In genomic region chr4:84876347-84876746, GRCm38 (mm10) we compare ENCODE assay signal across 10 mouse cellular contexts. TPM values are rescaled to one million over a fixed set of nuclear protein-coding genes. Genes with fewer than 3 reads are reported as not detected.
DNase-seq lines count a peak whose midpoint lies in the region; ATAC-seq and TF ChIP-seq lines count a peak whose summit lies in the region.
"Had no signal": no experiment of that assay in that cellular context is flagged by ENCODE, and none has a peak within 500 bp of the region (broad histone marks: within the 10 kb centered on the region; RNA-seq: fewer than 3 reads in every experiment).

No protein-coding gene starts in this region.

- peak; percentile 24 for DNase-seq in hindbrain, embryonic 11.5 days (ENCODE audit: low spot score)
- no peak for DNase-seq in hindbrain, embryonic 10.5 days (ENCODE audit: low spot score)
- DNase-seq in adrenal gland, postnatal 25 days: peak; percentile 23
- peak; percentile 33 for DNase-seq in forelimb bud, embryonic 11.5 days (ENCODE audit: low read depth, low spot score)
- peak; percentile 28 to 35 for DNase-seq in left cerebral cortex, adult 2 months (ENCODE audit: extremely low spot score in 1 of 2, low spot score in 2 of 2)
- DNase-seq in right cerebral cortex, postnatal 36 days (ENCODE audit: low spot score in 2 of 2): peak; percentile 30
- no peak for DNase-seq in midbrain, embryonic 10.5 days (ENCODE audit: low spot score)

- no peak overlapping the region for H3K4me2 ChIP-seq in hindbrain, embryonic 11.5 days (replicated peaks; ENCODE audit: low read depth, low read length)
- H3K4me2 ChIP-seq: heart, embryonic 13.5 days had no signal

- no peaks in the 10 kb centered on the region for H3K36me3 ChIP-seq in hindbrain, embryonic 11.5 days (ENCODE audit: control insufficient read depth, insufficient read depth, low read length)
- H3K36me3 ChIP-seq in hindbrain, embryonic 10.5 days: no peaks in the 10 kb centered on the region
- no peaks in the 10 kb centered on the region for H3K36me3 ChIP-seq in C2C12 (ENCODE audit: control insufficient read depth, insufficient read depth)
- H3K36me3 ChIP-seq in midbrain, embryonic 10.5 days: no peaks in the 10 kb centered on the region
- H3K36me3 ChIP-seq: heart, embryonic 13.5 days had no signal

- no peaks in the 10 kb centered on the region for H3K79me3 ChIP-seq in C2C12 (ENCODE audit: low read depth)

- no peaks in the 10 kb centered on the region for H3K4me1 ChIP-seq in hindbrain, embryonic 11.5 days (replicated peaks; ENCODE audit: control insufficient read depth, insufficient read depth, low read length)
- no peaks in the 10 kb centered on the region for H3K4me1 ChIP-seq in hindbrain, embryonic 10.5 days (replicated peaks)
- H3K4me1 ChIP-seq in midbrain, embryonic 10.5 days: no peaks in the 10 kb centered on the region
- H3K4me1 ChIP-seq: heart, embryonic 13.5 days had no signal

- no peaks in the 10 kb centered on the region for H3K27me3 ChIP-seq in hindbrain, embryonic 11.5 days (ENCODE audit: control insufficient read depth, insufficient read depth, low read length)
- no peaks in the 10 kb centered on the region for H3K27me3 ChIP-seq in hindbrain, embryonic 10.5 days (ENCODE audit: insufficient read depth, poor library complexity, severe bottlenecking)
- no peaks in the 10 kb centered on the region for H3K27me3 ChIP-seq in C2C12 (ENCODE audit: control insufficient read depth, insufficient read depth, insufficient read length)
- no peaks in the 10 kb centered on the region for H3K27me3 ChIP-seq in midbrain, embryonic 10.5 days (ENCODE audit: low read depth, poor library complexity, severe bottlenecking)
- H3K27me3 ChIP-seq: heart, embryonic 13.5 days; megakaryocyte, embryonic 14.5 days had no signal

- no peaks in the 10 kb centered on the region for H3K79me2 ChIP-seq in C2C12 (ENCODE audit: control insufficient read depth, insufficient read depth)

- H3K9ac ChIP-seq in hindbrain, embryonic 11.5 days (ENCODE audit: low read depth, low read length): no peak overlapping the region
- H3K9ac ChIP-seq: heart, embryonic 13.5 days had no signal

- no peak for ATAC-seq in hindbrain, embryonic 11.5 days (ENCODE audit: low FRiP score)

- H3K9me3 ChIP-seq in hindbrain, embryonic 11.5 days (ENCODE audit: control insufficient read depth, low read length): no peaks in the 10 kb centered on the region
- no peaks in the 10 kb centered on the region for H3K9me3 ChIP-seq in hindbrain, embryonic 10.5 days
- H3K9me3 ChIP-seq in midbrain, embryonic 10.5 days (replicated peaks): 0 out of 2 replicates have a peak, but pooled peaks cover 5% of the 10 kb centered on the region

- 60% methylated on average over 3 of the region's 3 CpGs for WGBS in hindbrain, embryonic 11.5 days
- 68% methylated on average over 3 of the region's 3 CpGs for WGBS in hindbrain, embryonic 10.5 days
- 70% methylated on average over 3 of the region's 3 CpGs for WGBS in midbrain, embryonic 10.5 days

- intact Hi-C loops in left cerebral cortex, adult 2 months (cut with DNase I): loop anchor here (1.0 kb wide), 1 partner anchor 220 kb away; no protein-coding TSS in a partner anchor

- TF ChIP-seq CTCF in C2C12 (IDR thresholded peaks at IDR 0.05; ENCODE audit: control insufficient read depth, insufficient read depth, insufficient read length): no peak
- peak; percentile 73 for TF ChIP-seq CTCF in left cerebral cortex, adult 2 months (IDR thresholded peaks at IDR 0.05)

- no peak overlapping the region for H3K4me3 ChIP-seq in hindbrain, embryonic 11.5 days (ENCODE audit: low read depth, low read length)
- H3K4me3 ChIP-seq in hindbrain, embryonic 10.5 days: no peak overlapping the region
- no peak overlapping the region for H3K4me3 ChIP-seq in C2C12 (ENCODE audit: insufficient read depth, poor library complexity, severe bottlenecking)
- H3K4me3 ChIP-seq in left cerebral cortex, adult 2 months: no peak overlapping the region
- H3K4me3 ChIP-seq in midbrain, embryonic 10.5 days: no peak overlapping the region
- H3K4me3 ChIP-seq: heart, embryonic 13.5 days; megakaryocyte, embryonic 14.5 days had no signal

- H3K27ac ChIP-seq in hindbrain, embryonic 11.5 days (ENCODE audit: low read depth, low read length): no peak overlapping the region
- no peak overlapping the region for H3K27ac ChIP-seq in hindbrain, embryonic 10.5 days
- no peak overlapping the region for H3K27ac ChIP-seq in left cerebral cortex, adult 2 months
- H3K27ac ChIP-seq in midbrain, embryonic 10.5 days (replicated peaks): no peak overlapping the region
- H3K27ac ChIP-seq: heart, embryonic 13.5 days had no signal

- H3ac ChIP-seq in C2C12 (ENCODE audit: control insufficient read depth, insufficient read length, low read depth): no peak overlapping the region

TF ChIP-seq in C2C12, 6 proteins besides CTCF, POLR2A, EP300 and RAD21:
- no peak for TF ChIP-seq MYOG (IDR thresholded peaks at IDR 0.05; ENCODE audit: control insufficient read depth, extremely low read depth, insufficient read length)
- TF ChIP-seq MYOD1 (IDR thresholded peaks at IDR 0.05; ENCODE audit: control insufficient read depth, insufficient read length, low read depth): no peak
- TF ChIP-seq CEBPB (IDR thresholded peaks at IDR 0.05; ENCODE audit: low read depth): no peak
- peak; percentile 48 for TF ChIP-seq MAX (IDR thresholded peaks at IDR 0.05)
- TF ChIP-seq FOSL1 (IDR thresholded peaks at IDR 0.05; ENCODE audit: insufficient read depth, low read length, poor library complexity, severe bottlenecking): no peak

RNA-seq across cellular contexts. Expression of gene Cntln, which starts 7.8 kb away (rescaled TPM):
- 10.4 and 11.4 TPM in 2 replicates for polyA plus RNA-seq in hindbrain, embryonic 11.5 days (2014; fragmentation: Nextera tagmentation; extraction: Ambion mirVana)
- polyA plus RNA-seq in hindbrain, embryonic 10.5 days (2016; fragmentation: Nextera tagmentation; extraction: Ambion mirVana): 4.4 and 5.4 TPM in 2 replicates
- polyA plus RNA-seq in C2C12 (2012; fragmentation: generic; extraction: Trizol): 1.8 TPM
- total RNA-seq in adrenal gland, postnatal 25 days (2021): 13.4 and 14.2 TPM in 2 replicates
- total RNA-seq in left cerebral cortex, adult 2 months (2021): 1 to 10 TPM; 8.6 to 9.8 TPM
- polyA plus RNA-seq in midbrain, embryonic 10.5 days (2016; fragmentation: Nextera tagmentation; extraction: Ambion mirVana): 5.2 and 5.4 TPM in 2 replicates

Comparison
In these comparisons a context has a peak if more than half of its experiments do, and no peak if none do; other contexts are left out.
1. DNase-seq: peak in hindbrain, embryonic 11.5 days (single experiment), adrenal gland, postnatal 25 days (single experiment), forelimb bud, embryonic 11.5 days (single experiment), left cerebral cortex, adult 2 months (2 of 2) and right cerebral cortex, postnatal 36 days (2 of 2); none in hindbrain, embryonic 10.5 days (single experiment) and midbrain, embryonic 10.5 days (single experiment).